Mouse (Mus musculus) midbrain, embryonic 16.5 days (tissue): Measurements from ENCODE around the gene Zfp110. TPM values are rescaled to one million over a fixed set of nuclear protein-coding genes. Genes with fewer than 3 reads are reported as not detected.

ENCODE experiments used
- ATAC-seq: fragments of 200-750 bp; cut with Nextera tagmentation; 2 replicates; pipeline ENCODE4 v1.8.0; 2017; ENCODE audit warnings: moderate TSS enrichment
- H3K27ac ChIP-seq: fragments of 300-500 bp; sonication (generic); 2 replicates; pipeline ENCODE4 v1.5.1; 2014; ENCODE audit warnings: mild to moderate bottlenecking, low read length, mixed read lengths
- H3K27me3 ChIP-seq: fragments of 300-500 bp; sonication (generic); 2 replicates; pipeline ENCODE4 v1.6.1; 2014; ENCODE audit warnings: low read depth, low read length, mixed read lengths; ENCODE audit not compliant: control insufficient read depth, insufficient read depth
- H3K36me3 ChIP-seq: fragments of 300-500 bp; sonication (generic); 2 replicates; pipeline ENCODE4 v1.6.1; 2014; ENCODE audit warnings: mild to moderate bottlenecking, low read length, moderate library complexity, mixed read lengths; ENCODE audit not compliant: control insufficient read depth, insufficient read depth
- H3K4me1 ChIP-seq: fragments of 300-500 bp; sonication (generic); 2 replicates; pipeline ENCODE4 v1.6.1; 2014; ENCODE audit warnings: mild to moderate bottlenecking, low read length, mixed read lengths; ENCODE audit not compliant: control insufficient read depth, insufficient read depth
- H3K4me2 ChIP-seq: fragments of 300-500 bp; sonication (generic); 2 replicates; pipeline ENCODE4 v1.6.1; 2014; ENCODE audit warnings: mild to moderate bottlenecking, low read length, mixed read lengths
- H3K4me3 ChIP-seq: fragments of 300-500 bp; sonication (generic); 2 replicates; pipeline ENCODE4 v1.5.1; 2014; ENCODE audit warnings: low read depth, mild to moderate bottlenecking, low read length, moderate library complexity, mixed read lengths
- H3K9ac ChIP-seq: fragments of 300-500 bp; sonication (generic); 2 replicates; pipeline ENCODE4 v1.6.1; 2014; ENCODE audit warnings: low read depth, low read length, mixed read lengths
- H3K9me3 ChIP-seq: fragments of 300-500 bp; sonication (generic); replicated peaks from 2 replicates; pipeline ENCODE4 v1.6.1; 2014; ENCODE audit warnings: mild to moderate bottlenecking, low read length, mixed read lengths; ENCODE audit not compliant: control insufficient read depth, poor library complexity, severe bottlenecking
- WGBS: fragments of 180-500 bp; shearing (Covaris S2); extraction: QIAGEN DNeasy Blood & Tissue Kit; methylation state at CpG from one replicate; pipeline ENCODE4 v1.1.7; 2014; 5-methylcytosine and 5-hydroxymethylcytosine counted together
- polyA plus RNA-seq: library from polyadenylated mRNA; unstranded; fragments of >200 nt; fragmentation: Nextera tagmentation; extraction: Ambion mirVana; gene quantifications from 2 replicates; pipeline ENCODE4 v1.2.1, GENCODE M21; 2015

The Zfp110 gene
- polyA plus RNA-seq, 1 experiment from 2014 or later = 30.1 TPM

DNA sequence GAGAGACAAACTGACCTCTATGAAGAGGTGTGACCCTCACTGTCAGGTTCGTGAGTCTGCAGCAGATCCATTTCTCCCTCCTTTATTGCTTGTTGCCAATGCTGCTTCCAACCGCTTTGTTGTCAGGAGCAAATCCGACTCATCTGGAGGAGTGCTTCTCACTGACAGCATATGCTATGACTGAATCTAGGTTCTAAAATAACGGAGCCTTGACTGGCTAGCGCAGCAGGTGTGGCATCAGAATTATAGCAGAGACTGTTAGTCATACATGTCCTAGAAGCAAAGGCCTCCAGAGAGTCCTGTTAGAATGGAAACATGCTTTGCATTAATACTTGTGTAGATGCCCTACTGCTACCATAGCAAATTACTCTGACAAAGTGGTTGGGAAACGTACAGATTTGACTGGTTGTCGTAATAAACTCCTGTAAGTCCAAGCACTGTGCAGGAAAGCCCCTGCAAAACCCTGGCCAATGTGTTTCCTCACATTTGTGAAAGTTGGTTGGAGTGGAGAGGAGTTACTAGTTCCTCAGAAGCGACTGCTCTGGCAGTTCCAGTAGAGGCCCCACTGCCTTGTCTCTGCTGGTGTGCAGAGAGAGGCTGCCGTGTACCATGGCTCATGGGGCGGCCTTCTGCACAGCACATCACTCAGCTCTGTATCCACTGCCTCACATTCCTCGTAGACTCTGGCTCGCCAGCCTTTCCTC lies 52.2 kb downstream of the Zfp110 start:
- Histone ChIP-seq H3K36me3 (peaks cover 53% of the 10 kb centered on the region), H3K27me3 (no peaks in the 10 kb centered on the region), H3K27ac (no peak overlapping the region), H3K4me2 (no peak overlapping the region), H3K9ac (no peak overlapping the region), H3K4me3 (no peak overlapping the region), H3K4me1 (peaks cover 9% of the 10 kb centered on the region; the same call in 1 of the 2 replicates), H3K9me3 (no peaks in the 10 kb centered on the region)
- WGBS = 93% methylated on average over 12 of the region's 12 CpGs
- ATAC-seq = no peak

DNA sequence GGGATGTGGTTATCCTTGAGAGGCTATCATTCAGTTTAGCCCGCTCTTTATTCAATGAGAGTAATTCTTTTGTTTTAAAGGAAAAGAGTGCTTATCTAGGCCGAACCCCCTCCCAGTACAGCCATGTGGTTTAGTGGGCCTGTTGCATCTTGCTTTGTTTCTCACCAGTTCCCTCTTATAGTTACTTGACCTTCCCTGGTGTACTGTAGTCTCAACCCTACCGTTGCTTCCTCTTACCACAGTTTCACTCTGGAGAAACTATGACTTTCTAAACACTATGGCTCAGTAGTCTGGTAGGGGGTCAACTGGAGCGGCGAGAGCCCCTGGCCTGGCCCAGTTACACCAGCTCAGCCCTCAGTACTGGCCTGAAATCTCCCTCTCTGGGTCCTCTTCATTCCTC lies 53.0 kb downstream of the Zfp110 start:
- no peak overlapping the region for H3K4me2 ChIP-seq
- peaks cover 58% of the 10 kb centered on the region for H3K36me3 ChIP-seq
- H3K27me3 ChIP-seq = no peaks in the 10 kb centered on the region
- no peaks in the 10 kb centered on the region for H3K9me3 ChIP-seq
- no peak overlapping the region for H3K27ac ChIP-seq
- H3K4me1 ChIP-seq = 0 out of 2 replicates have a peak, but pooled peaks cover 3% of the 10 kb centered on the region
- no peak overlapping the region for H3K4me3 ChIP-seq
- ATAC-seq = no peak
- H3K9ac ChIP-seq = no peak overlapping the region
- WGBS = 94% methylated on average over 5 of the region's 5 CpGs

DNA sequence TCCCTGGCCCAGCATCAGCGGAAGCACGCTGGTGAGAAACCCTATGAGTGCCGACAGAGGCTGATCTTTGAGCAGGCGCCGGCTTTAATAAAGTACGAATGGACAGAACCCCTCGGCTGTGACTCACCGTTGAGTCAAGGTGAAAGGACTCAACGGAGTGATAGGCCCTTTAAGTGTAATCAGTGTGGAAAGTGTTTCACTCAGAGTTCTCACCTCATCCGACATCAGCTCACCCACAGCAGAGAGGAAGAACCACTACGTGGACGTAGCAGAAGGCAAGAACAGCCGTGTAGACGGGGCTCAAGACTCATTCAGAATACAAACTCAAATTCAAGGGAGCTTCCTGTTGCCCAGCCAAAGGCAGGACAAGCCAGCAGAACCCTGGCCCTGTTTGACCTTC lies 56.4 kb downstream of the Zfp110 start:
- Histone ChIP-seq H3K9ac (no peak overlapping the region), H3K36me3 (peaks cover 45% of the 10 kb centered on the region), H3K4me2 (no peak overlapping the region), H3K9me3 (no peaks in the 10 kb centered on the region), H3K27ac (no peak overlapping the region), H3K4me3 (no peak overlapping the region), H3K4me1 (no peaks in the 10 kb centered on the region), H3K27me3 (no peaks in the 10 kb centered on the region)
- ATAC-seq = no peak
- WGBS = 96% methylated on average over 14 of the region's 14 CpGs

DNA sequence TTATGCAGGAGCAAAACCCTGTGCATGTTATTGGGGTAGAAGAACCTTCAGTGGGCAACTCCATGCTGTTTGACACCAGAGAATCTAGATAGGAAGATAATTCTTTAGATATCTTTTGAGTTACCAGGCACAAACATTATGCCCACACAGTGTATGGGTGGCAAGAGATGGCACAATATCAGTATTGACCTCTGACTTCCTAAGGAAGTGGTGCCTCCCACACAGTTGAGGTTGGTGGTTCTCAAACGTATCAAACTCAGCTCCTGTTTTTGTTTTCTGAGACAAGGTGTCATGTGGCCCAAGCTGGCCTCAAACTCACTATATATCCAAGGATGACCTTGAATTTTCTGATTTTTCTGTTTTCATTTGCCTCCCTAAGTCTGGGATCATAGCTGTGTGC lies 56.8 kb downstream of the Zfp110 start:
- Histone ChIP-seq H3K9ac (no peak overlapping the region), H3K36me3 (peaks cover 43% of the 10 kb centered on the region), H3K27ac (no peak overlapping the region), H3K4me2 (no peak overlapping the region), H3K9me3 (no peaks in the 10 kb centered on the region), H3K27me3 (no peaks in the 10 kb centered on the region), H3K4me1 (no peaks in the 10 kb centered on the region), H3K4me3 (no peak overlapping the region)
- no peak for ATAC-seq
- WGBS = 86% methylated on average over 1 of the region's 1 CpGs

DNA sequence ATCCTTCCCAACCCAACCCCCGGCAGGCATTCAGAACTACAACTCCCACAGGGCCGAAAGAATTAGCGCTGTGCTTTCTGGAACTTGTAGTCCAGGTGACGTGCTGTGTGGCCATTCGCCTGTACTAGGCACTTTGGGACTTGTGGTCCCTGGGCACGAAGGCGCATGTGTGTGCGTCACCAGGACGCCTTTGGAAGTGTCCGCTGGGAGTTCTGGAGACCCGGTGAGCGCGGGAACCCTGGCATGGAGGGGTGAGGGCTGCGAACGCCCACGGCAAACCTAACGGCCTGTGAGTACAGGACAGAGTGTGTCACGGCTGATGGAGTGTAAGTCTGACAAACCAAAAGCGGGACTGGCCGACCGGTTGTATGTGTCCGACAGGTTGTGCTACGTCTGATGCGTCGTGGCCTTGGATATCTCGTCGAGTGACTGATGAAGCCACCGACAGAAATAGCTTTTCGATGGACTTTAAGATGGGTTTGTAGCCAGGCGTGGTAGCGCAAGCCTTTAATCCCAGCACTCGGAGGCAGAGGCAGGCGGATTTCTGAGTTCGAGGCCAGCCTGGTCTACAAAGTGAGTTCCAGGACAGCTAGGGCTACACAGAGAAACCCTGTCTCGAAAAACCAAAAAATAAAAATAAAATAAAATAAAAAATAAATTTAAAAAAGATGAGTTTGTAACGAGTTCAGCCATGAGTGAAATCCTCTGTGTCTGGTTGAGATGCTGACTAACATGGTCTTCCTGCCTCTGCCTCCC lies 63.3 kb downstream of the Zfp110 start, which contains the start of gene Zscan22:
Gene Zscan22 (plus strand): TSS at position 161 of the 756 bp plus-strand sequence.
- ATAC-seq = peak; percentile 99
- Histone ChIP-seq H3K9me3 (no peaks in the 10 kb centered on the region), H3K9ac (peak within 1 kb of the TSS; percentile 78), H3K36me3 (no peaks in the 10 kb centered on the region), H3K4me1 (peaks cover 8% of the 10 kb centered on the region), H3K4me3 (peak within 1 kb of the TSS; percentile 66), H3K27ac (peak within 1 kb of the TSS; percentile 62), H3K27me3 (no peaks in the 10 kb centered on the region), H3K4me2 (peak within 1 kb of the TSS; percentile 58)
- 6% methylated on average over 36 of the region's 36 CpGs for WGBS

Other genes starting within 250 kb of the Zfp110 start
- gene Vmn2r53, start 226.0 kb upstream of the Zfp110 start, polyA plus RNA-seq = 0.01 TPM in 1 of 2 replicates, not detected in the other
- gene Vmn2r54, start 194.4 kb upstream of the Zfp110 start, polyA plus RNA-seq = not detected in 2 replicates
- gene Vmn2r55, start 149.8 kb upstream of the Zfp110 start, polyA plus RNA-seq = not detected in 2 replicates
- gene Vmn2r56, start 99.8 kb upstream of the Zfp110 start, polyA plus RNA-seq = not detected in 2 replicates
- 39.1 and 44.4 TPM in 2 replicates for gene Zscan18, start 31.1 kb upstream of the Zfp110 start, polyA plus RNA-seq
- 32.6 and 33.9 TPM in 2 replicates for gene Zfp329, start 15.9 kb upstream of the Zfp110 start, polyA plus RNA-seq
- gene Zfp128, start 46.4 kb downstream of the Zfp110 start, polyA plus RNA-seq = 8.2 and 8.7 TPM in 2 replicates
- 11.1 and 11.5 TPM in 2 replicates for gene Zscan22, start 63.1 kb downstream of the Zfp110 start, polyA plus RNA-seq
- gene Rps5, start 87.5 kb downstream of the Zfp110 start, polyA plus RNA-seq = 512 and 515 TPM in 2 replicates
- gene Rnf225, start 92.7 kb downstream of the Zfp110 start, polyA plus RNA-seq = 0.98 and 1.2 TPM in 2 replicates
- 14.5 and 14.9 TPM in 2 replicates for gene Zfp324, start 131.1 kb downstream of the Zfp110 start, polyA plus RNA-seq
- gene Zfp446, start 143.1 kb downstream of the Zfp110 start, polyA plus RNA-seq = 13.1 and 13.8 TPM in 2 replicates
- gene Slc27a5, start 163.4 kb downstream of the Zfp110 start, polyA plus RNA-seq = 0.24 and 0.43 TPM in 2 replicates
- gene Trim28, start 164.4 kb downstream of the Zfp110 start, polyA plus RNA-seq = 184 and 195 TPM in 2 replicates
- 44.0 and 44.8 TPM in 2 replicates for gene Zbtb45, start 175.3 kb downstream of the Zfp110 start, polyA plus RNA-seq
- 179 and 188 TPM in 2 replicates for gene Chmp2a, start 200.0 kb downstream of the Zfp110 start, polyA plus RNA-seq
- 74.0 and 83.9 TPM in 2 replicates for gene Ube2m, start 203.5 kb downstream of the Zfp110 start, polyA plus RNA-seq
- 11.5 and 11.6 TPM in 2 replicates for gene Mzf1, start 220.0 kb downstream of the Zfp110 start, polyA plus RNA-seq